Mouse (Mus musculus) heart, embryonic 12.5 days (tissue): ENCODE measurements around the gene Pcbp4. TPM values are rescaled to one million over a fixed set of nuclear protein-coding genes. Genes with fewer than 3 reads are reported as not detected.

Experiments
- ATAC-seq: fragments of 200-750 bp; cut with Nextera tagmentation; 2 replicates; pipeline ENCODE4 v1.8.0; 2017; ENCODE audit warnings: moderate TSS enrichment, moderate library complexity; ENCODE audit not compliant: insufficient number of reproducible peaks, low FRiP score
- H3K27ac ChIP-seq: fragments of 300-500 bp; sonication (generic); 2 replicates; pipeline ENCODE4 v1.5.1; 2016; ENCODE audit warnings: mild to moderate bottlenecking, moderate library complexity; ENCODE audit not compliant: poor library complexity, severe bottlenecking
- H3K27me3 ChIP-seq: fragments of 300-500 bp; sonication (generic); replicated peaks from 2 replicates; pipeline ENCODE4 v1.6.1; 2016; ENCODE audit warnings: mild to moderate bottlenecking, moderate library complexity
- H3K36me3 ChIP-seq: fragments of 300-500 bp; sonication (generic); 2 replicates; pipeline ENCODE4 v1.6.1; 2016; ENCODE audit warnings: mild to moderate bottlenecking, moderate library complexity
- H3K4me1 ChIP-seq: fragments of 300-500 bp; sonication (generic); replicated peaks from 2 replicates; pipeline ENCODE4 v1.6.1; 2016; ENCODE audit warnings: mild to moderate bottlenecking
- H3K4me2 ChIP-seq: fragments of 300-500 bp; sonication (generic); 2 replicates; pipeline ENCODE4 v1.6.1; 2016; ENCODE audit warnings: mild to moderate bottlenecking, moderate library complexity
- H3K4me3 ChIP-seq: fragments of 300-500 bp; sonication (generic); 2 replicates; pipeline ENCODE4 v1.5.1; 2016; ENCODE audit warnings: mild to moderate bottlenecking
- H3K9ac ChIP-seq: fragments of 300-500 bp; sonication (generic); 2 replicates; pipeline ENCODE4 v1.6.1; 2016; ENCODE audit warnings: mild to moderate bottlenecking, moderate library complexity
- H3K9me3 ChIP-seq: fragments of 300-500 bp; sonication (generic); replicated peaks from 2 replicates; pipeline ENCODE4 v1.6.1; 2016; ENCODE audit warnings: mild to moderate bottlenecking, moderate library complexity
- WGBS: fragments of 180-500 bp; shearing (Covaris S2); methylation state at CpG from one replicate; pipeline ENCODE4 v1.1.7; 2016; 5-methylcytosine and 5-hydroxymethylcytosine counted together
- polyA plus RNA-seq: library from polyadenylated mRNA; unstranded; fragments of >200 nt; fragmentation: Nextera tagmentation; extraction: Ambion mirVana; gene quantifications from 2 replicates; pipeline ENCODE4 v1.2.1, GENCODE M21; 2016

Gene Pcbp4
- polyA plus RNA-seq, 1 experiment from 2014 or later = 96.9 TPM

DNA sequence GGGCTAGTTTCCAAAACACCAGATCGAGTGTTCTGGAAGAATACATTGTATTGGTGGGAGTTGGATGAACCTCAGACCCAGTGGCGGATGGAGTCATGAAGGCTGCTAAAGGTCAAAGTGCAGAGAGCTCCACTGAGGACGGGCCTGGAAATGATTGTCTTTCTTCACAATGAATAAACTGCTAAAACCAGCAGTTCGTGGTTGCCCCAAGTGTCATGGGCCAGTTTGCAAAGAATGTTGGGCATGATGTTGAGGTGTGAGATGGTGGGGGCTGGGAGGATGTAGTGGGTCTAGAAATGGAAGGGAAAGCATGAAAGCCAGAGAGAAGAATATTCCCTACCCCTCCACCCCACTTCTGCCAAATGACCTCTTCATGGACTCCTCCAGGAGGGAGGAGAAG, 8.3 kb upstream of the Pcbp4 start:
- no peak overlapping the region for H3K4me3 ChIP-seq
- no peaks in the 10 kb centered on the region for H3K36me3 ChIP-seq
- H3K27me3 ChIP-seq = no peaks in the 10 kb centered on the region
- H3K9ac ChIP-seq = no peak overlapping the region
- 74% methylated on average over 4 of the region's 4 CpGs for WGBS
- H3K9me3 ChIP-seq = no peaks in the 10 kb centered on the region
- no peak overlapping the region for H3K27ac ChIP-seq
- peaks cover 19% of the 10 kb centered on the region for H3K4me1 ChIP-seq
- no peak overlapping the region for H3K4me2 ChIP-seq
- no peak for ATAC-seq

DNA sequence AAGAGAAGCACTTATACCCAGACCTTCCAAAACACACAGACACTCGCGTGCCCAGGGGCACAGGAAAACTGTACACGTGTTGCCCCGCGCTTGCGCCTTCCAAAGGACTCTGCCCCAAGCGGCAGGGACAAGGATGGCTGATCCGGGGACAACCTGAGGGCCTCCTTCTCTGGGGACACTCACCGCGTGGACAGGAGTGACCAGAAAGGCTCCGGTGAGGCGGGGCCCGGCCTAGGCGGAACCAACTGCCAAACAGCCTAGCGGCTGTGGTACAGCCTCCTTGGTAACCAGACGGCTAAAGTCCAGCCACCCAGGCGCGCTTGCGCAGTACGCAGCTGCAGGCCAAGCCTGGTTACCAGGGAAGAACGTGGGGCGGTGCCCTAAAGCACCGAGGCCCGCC, 5.7 kb upstream of the Pcbp4 start, which contains the start of the genes Abhd14b and Abhd14a:
Abhd14b (plus strand) TSS at position 112 of the 400 bp plus-strand sequence.
Abhd14a (minus strand) TSS at position 331 of the 400 bp plus-strand sequence.
- Histone ChIP-seq H3K4me2 (peak within 1 kb of the TSS; percentile 79), H3K27me3 (no peaks in the 10 kb centered on the region), H3K9ac (peak within 1 kb of the TSS; percentile 63), H3K4me1 (peaks cover 40% of the 10 kb centered on the region), H3K9me3 (no peaks in the 10 kb centered on the region), H3K36me3 (no peaks in the 10 kb centered on the region), H3K4me3 (peak within 1 kb of the TSS; percentile 54), H3K27ac (peak within 1 kb of the TSS; percentile 40)
- 0% methylated on average over 24 of the region's 24 CpGs for WGBS
- peak; percentile 84 for ATAC-seq

DNA sequence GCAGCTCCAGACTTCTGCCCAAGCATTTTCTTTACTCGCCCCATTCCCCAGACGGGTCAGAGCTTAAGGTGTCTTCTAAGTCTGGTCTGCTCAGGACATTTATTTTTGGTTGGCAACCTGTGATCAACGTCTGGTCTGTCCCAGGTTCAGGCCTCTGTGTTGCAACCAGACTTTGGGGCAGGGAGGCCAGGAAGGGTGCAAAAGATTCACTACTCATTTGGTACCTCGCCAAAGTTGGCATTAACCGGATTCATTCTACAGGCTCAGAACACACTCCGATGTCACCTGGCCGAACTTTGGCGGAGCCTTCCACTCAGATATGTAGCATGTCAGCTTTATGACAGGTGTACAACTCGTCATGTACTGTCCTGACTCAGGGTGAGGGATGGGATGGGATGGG, 5.1 kb upstream of the Pcbp4 start:
- ATAC-seq = no peak
- Histone ChIP-seq H3K9ac (peak overlapping the region; percentile 63), H3K36me3 (no peaks in the 10 kb centered on the region), H3K9me3 (no peaks in the 10 kb centered on the region), H3K4me2 (peak overlapping the region; percentile 79), H3K4me1 (peaks cover 46% of the 10 kb centered on the region), H3K27me3 (no peaks in the 10 kb centered on the region), H3K4me3 (peak overlapping the region; percentile 54), H3K27ac (peak overlapping the region; percentile 38; the same call in 1 of the 2 replicates)
- WGBS = 35% methylated on average over 9 of the region's 9 CpGs

DNA sequence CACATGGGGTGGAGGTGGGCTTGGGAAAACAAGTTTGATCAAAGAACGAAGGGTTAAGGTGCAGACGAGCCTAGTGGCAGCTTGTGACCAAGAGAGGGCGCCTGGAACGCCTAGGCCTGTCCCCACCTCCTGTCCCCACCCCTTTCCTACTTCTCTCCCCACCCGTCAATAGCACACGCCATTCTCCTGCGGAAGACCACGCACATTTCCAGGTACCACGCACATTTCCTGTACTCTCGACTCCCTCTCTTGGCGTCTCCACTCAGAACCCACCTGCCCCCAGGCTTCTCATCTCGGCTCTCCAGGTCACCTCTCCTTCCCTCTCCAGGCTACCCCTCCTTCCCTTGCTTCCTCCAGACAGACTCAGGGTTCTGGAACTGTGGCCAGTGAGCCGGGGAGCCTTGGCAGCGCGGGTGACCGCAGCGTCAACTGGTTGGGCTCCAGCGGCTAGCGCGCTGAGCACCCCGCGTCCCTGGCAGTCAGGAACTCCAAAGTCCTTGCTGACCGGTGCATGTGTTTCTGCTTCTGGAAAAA, 4.5 kb upstream of the Pcbp4 start:
- Histone ChIP-seq H3K4me2 (peak overlapping the region; percentile 79), H3K36me3 (no peaks in the 10 kb centered on the region), H3K27me3 (no peaks in the 10 kb centered on the region), H3K9ac (peak overlapping the region; percentile 63), H3K9me3 (no peaks in the 10 kb centered on the region), H3K27ac (0 out of 2 replicates have a peak overlapping the region, but pooled peaks have one; percentile 40), H3K4me3 (peak overlapping the region; percentile 54), H3K4me1 (peaks cover 50% of the 10 kb centered on the region)
- ATAC-seq = peak; percentile 58
- under 1% methylated on average over 23 of the region's 23 CpGs for WGBS

DNA sequence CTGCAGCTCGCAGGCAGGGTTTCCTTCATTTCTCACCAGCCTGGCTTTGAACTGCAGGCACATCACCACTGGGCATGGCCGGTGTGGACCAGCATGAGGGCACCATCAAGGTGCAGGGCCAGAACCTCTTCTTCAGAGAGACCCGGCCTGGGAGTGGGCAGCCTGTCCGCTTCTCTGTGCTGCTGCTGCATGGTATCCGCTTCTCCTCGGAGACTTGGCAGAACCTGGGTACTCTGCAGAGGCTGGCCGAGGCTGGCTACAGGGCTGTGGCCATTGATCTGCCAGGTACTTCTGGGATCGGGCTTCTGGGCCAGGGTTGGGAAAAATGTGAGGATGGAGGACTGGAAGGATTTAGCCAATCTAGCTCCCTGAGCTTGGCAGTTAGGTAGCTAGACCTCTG, 3.1 kb upstream of the Pcbp4 start:
- WGBS = 84% methylated on average over 8 of the region's 8 CpGs
- H3K9me3 ChIP-seq = no peaks in the 10 kb centered on the region
- no peak for ATAC-seq
- no peak overlapping the region for H3K4me2 ChIP-seq
- H3K9ac ChIP-seq = no peak overlapping the region
- peaks cover 58% of the 10 kb centered on the region for H3K4me1 ChIP-seq
- no peaks in the 10 kb centered on the region for H3K36me3 ChIP-seq
- no peaks in the 10 kb centered on the region for H3K27me3 ChIP-seq
- 0 out of 2 replicates have a peak overlapping the region, but pooled peaks have one; percentile 15 for H3K27ac ChIP-seq
- H3K4me3 ChIP-seq = no peak overlapping the region

DNA sequence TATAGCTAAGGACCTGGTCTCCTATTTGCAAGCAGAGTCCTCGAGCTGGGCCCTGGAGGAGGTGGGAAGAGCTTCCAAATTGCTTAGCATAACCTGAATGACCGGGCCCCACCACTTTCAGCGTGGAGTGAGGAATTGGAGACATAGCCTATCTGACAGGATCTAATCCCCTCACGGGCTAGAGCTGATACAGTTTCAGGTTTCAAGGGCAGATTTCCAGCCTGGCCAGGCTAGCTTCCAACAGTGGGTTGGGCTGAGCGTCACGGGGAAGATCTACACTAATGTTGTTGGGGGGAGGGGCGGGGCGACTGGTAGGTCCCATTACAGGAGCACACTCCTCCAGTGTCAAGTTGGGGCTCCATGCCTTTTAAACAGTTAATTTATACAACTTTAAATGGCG, 2.4 kb upstream of the Pcbp4 start:
- Histone ChIP-seq H3K4me2 (peak overlapping the region; percentile 30; the same call in 1 of the 2 replicates), H3K9me3 (no peaks in the 10 kb centered on the region), H3K9ac (no peak overlapping the region), H3K4me3 (no peak overlapping the region), H3K36me3 (no peaks in the 10 kb centered on the region), H3K4me1 (peaks cover 65% of the 10 kb centered on the region), H3K27me3 (no peaks in the 10 kb centered on the region), H3K27ac (0 out of 2 replicates have a peak overlapping the region, but pooled peaks have one; percentile 15)
- 16% methylated on average over 9 of the region's 9 CpGs for WGBS
- no peak for ATAC-seq

DNA sequence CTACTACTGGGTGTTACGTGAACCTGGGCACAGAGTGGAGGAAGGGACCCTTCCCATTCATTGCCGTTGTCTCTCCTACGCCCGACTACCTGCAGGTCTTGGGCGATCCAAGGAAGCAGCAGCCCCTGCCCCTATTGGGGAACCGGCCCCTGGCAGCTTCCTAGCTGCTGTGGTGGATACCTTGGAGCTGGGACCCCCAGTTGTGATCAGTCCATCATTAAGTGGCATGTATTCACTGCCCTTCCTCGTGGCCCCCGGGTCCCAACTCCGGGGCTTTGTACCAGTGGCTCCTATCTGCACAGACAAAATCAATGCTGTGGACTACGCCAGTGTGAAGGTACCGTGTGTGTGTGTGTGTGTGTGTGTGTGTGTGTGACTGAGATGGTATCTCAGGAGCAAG, 1.8 kb upstream of the Pcbp4 start:
- no peak for ATAC-seq
- peaks cover 72% of the 10 kb centered on the region for H3K4me1 ChIP-seq
- no peaks in the 10 kb centered on the region for H3K27me3 ChIP-seq
- H3K9ac ChIP-seq = no peak overlapping the region
- no peaks in the 10 kb centered on the region for H3K36me3 ChIP-seq
- H3K9me3 ChIP-seq = no peaks in the 10 kb centered on the region
- no peak overlapping the region for H3K27ac ChIP-seq
- H3K4me2 ChIP-seq = no peak overlapping the region
- H3K4me3 ChIP-seq = no peak overlapping the region
- 71% methylated on average over 11 of the region's 11 CpGs for WGBS

DNA sequence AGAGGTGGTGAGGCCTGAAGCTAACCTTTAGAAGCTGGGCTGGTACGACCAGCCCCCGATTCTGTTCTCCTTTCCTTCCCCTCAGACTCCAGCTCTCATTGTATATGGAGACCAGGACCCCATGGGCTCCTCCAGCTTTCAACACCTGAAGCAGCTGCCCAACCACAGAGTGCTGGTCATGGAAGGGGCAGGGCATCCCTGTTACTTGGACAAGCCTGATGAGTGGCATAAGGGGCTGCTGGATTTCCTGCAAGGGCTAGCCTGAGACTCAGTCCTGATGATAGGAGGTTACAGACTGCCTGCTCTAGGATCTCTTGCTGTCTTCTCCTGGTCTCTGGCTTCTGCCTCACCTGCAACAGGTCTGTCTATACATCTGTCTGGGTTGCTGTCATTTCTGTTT, 1.2 kb upstream of the Pcbp4 start:
- H3K4me2 ChIP-seq = no peak overlapping the region
- H3K9ac ChIP-seq = no peak overlapping the region
- H3K27me3 ChIP-seq = no peaks in the 10 kb centered on the region
- WGBS = 52% methylated on average over 2 of the region's 2 CpGs
- 0 out of 2 replicates have a peak, but pooled peaks cover 2% of the 10 kb centered on the region for H3K36me3 ChIP-seq
- no peaks in the 10 kb centered on the region for H3K9me3 ChIP-seq
- no peak overlapping the region for H3K4me3 ChIP-seq
- H3K4me1 ChIP-seq = peaks cover 76% of the 10 kb centered on the region
- H3K27ac ChIP-seq = no peak overlapping the region
- ATAC-seq = no peak

DNA sequence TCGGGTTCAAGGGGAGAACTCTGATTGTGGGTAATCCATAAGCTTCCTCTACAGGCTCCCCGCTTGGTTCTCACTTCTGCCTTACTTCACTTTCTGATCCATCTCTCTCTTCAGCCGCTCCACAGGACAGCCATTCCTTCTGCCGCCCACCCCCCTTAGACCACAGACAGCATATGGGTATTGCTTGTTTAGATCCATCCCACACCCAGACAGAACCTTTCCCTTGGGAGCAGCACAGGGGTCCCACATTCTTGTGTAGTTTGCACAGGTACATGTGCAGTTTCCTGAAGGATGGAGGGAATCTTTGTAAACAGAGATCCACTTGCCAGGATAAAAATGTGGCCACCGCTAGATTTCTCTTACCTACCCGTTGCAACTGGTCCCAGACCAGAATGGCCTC, 740 bp upstream of the Pcbp4 start:
- Histone ChIP-seq H3K9me3 (no peaks in the 10 kb centered on the region), H3K4me1 (peaks cover 80% of the 10 kb centered on the region), H3K4me3 (no peak overlapping the region), H3K9ac (no peak overlapping the region), H3K36me3 (0 out of 2 replicates have a peak, but pooled peaks cover 2% of the 10 kb centered on the region), H3K27ac (no peak overlapping the region), H3K27me3 (no peaks in the 10 kb centered on the region), H3K4me2 (peak overlapping the region; percentile 94; the same call in 1 of the 2 replicates)
- ATAC-seq = no peak
- 37% methylated on average over 6 of the region's 6 CpGs for WGBS

DNA sequence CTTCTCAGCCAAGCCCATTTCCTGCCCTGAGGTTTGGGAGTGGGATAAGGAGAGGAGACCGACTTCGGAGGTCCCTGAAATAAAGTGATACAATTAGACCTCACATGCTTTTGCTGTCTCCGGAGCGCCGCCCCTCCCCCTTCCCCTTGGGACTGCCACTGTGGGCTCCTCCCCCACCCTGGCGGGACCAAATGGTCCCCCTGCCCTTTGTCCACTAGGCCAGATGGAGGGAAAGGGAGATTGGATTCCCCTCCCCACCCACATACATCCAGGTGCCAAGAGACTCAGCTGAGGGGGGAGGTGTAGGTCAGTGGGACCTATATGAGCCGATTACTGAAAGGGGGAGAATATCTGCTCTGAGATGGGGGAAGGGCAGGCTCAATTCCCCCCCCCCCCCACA, 270 bp upstream of the Pcbp4 start:
- no peak for ATAC-seq
- 0 out of 2 replicates have a peak, but pooled peaks cover 2% of the 10 kb centered on the region for H3K36me3 ChIP-seq
- H3K4me3 ChIP-seq = peak overlapping the region; percentile 80
- peak overlapping the region; percentile 88 for H3K9ac ChIP-seq
- peaks cover 82% of the 10 kb centered on the region for H3K4me1 ChIP-seq
- H3K9me3 ChIP-seq = no peaks in the 10 kb centered on the region
- WGBS = 5% methylated on average over 7 of the region's 7 CpGs
- peak overlapping the region; percentile 94 for H3K4me2 ChIP-seq
- H3K27me3 ChIP-seq = no peaks in the 10 kb centered on the region
- H3K27ac ChIP-seq = no peak overlapping the region

DNA sequence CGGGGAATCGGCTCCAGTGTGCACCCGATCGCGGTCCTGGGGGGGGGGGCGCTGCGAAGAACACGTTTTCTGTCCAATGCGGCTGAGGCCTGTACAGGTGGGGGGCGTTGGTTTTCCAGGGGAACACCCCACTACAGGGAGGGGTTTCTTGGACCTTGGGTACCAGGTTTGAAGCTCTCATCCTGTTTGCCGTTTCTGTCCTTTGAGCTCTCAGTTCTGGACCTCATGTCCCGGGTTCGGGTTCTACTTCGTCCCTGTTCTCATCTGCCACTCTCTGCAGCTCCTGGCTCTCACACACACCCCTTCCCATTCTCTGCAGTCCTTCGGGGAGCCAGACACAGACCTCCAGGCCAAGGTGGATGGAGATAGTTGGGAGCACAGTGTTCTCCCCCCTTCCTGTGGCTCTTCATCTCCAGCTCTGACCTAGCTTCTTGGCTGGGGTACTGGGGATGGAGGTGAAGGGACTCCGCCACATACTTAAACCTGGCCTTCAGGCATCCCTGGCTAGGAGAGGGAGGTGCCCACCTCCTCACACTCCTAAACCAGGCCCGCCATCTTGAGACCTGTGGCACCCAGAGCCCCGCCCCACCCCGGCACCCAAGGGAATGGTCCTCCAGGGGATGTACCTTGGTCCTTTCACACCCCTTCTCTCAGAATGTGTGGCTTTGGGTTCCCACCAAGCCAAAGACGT, 1.1 kb downstream of the Pcbp4 start:
- ATAC-seq = no peak
- peaks cover 82% of the 10 kb centered on the region for H3K4me1 ChIP-seq
- H3K9ac ChIP-seq = peak overlapping the region; percentile 88
- WGBS = 2% methylated on average over 18 of the region's 20 CpGs
- H3K4me3 ChIP-seq = peak overlapping the region; percentile 80
- no peaks in the 10 kb centered on the region for H3K27me3 ChIP-seq
- peak overlapping the region; percentile 88 for H3K27ac ChIP-seq
- peaks cover 2% of the 10 kb centered on the region; the same call in 1 of the 2 replicates for H3K36me3 ChIP-seq
- no peaks in the 10 kb centered on the region for H3K9me3 ChIP-seq
- H3K4me2 ChIP-seq = peak overlapping the region; percentile 94
